Mouse (Mus musculus) large intestine, adult 2 months (tissue): Measurements from ENCODE around the gene Lin7a. TPM values are rescaled to one million over a fixed set of nuclear protein-coding genes. Genes with fewer than 3 reads are reported as not detected.

ENCODE experiments used
- DNase-seq: peaks from one replicate; pipeline ENCODE4 v3.0.0-alpha.2; 2012; ENCODE audit warnings: low read depth, low spot score
- WGBS: fragments of 180-500 bp; shearing (Covaris S2); methylation state at CpG from one replicate; pipeline ENCODE4 v1.1.7; 2018; 5-methylcytosine and 5-hydroxymethylcytosine counted together
- polyA plus RNA-seq: library from polyadenylated mRNA; depleted of rRNA; stranded (reverse); fragments of >200 nt; gene quantifications from 2 replicates; pipeline ENCODE4 v1.2.3, GENCODE M21; 2012

The Lin7a gene
- polyA plus RNA-seq, 1 experiment, result 0.16 TPM

DNA sequence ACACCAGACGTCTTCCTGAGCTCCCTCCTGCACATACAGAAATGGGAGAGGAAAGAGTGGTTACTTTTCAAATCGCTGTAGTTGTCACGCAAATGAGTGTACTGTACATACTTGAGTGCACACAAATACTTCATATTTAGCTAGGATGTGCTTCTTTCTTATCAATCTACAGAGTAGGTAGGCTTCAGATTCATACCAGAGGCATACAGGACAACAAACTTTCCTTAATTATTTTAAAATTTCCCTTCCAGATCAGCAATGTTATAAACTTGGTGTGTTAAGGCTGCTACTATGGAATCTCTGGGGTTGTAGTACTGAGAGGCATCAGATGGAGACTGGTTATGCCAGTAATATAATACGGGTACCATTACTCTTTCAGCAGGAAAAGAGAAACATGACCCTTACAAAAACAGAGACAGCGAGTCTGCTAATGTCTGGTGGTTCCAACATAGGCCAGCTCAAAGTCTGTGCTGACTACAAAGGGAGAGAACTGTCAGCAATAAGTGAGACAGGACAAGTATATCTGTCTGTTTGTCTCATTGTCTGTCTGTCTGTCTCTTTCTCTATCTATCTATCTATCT, 21.8 kb upstream of the Lin7a start:
- DNase-seq, result no peak
- WGBS, result 75% methylated on average over 5 of the region's 5 CpGs

DNA sequence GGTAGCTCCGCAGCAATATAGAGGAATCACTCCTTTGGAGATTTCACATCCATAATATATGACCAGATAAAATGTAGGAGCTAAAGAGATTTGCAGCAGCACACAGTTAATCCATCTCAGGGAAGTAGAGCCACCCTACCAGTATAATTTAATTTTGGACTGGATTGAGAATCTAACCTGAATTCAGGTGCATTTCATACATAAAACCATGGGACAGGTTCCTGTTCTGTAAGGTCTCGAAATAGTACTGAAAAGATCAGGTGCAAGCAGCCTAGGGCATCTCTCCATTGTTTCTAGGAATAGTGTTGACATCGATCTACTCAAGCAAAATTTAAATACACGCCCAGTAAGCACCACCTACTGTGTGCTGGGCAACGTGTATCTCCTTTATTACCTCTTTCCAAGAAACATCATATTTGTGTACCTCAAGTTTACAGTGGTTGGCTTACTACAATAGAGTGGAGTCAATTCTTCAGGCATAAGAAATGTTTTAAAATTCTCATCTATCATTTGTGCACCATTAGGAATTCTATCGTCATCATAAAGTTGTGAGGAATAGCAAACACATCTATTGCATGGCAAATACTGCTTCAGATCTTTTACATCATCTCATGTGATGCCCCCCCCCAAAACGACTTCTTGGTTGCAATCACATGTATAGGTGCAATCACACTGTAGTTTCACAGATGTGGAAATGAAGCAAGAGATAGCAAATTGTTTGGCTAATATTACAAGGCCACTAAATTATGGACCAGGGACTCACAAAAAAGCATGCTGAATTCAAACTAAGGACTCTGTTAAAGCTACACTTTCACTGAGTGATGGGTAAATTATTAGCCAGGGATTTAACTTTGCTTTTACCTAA, 20.9 kb upstream of the Lin7a start:
- no peak for DNase-seq
- WGBS, result 68% methylated on average over 7 of the region's 7 CpGs

DNA sequence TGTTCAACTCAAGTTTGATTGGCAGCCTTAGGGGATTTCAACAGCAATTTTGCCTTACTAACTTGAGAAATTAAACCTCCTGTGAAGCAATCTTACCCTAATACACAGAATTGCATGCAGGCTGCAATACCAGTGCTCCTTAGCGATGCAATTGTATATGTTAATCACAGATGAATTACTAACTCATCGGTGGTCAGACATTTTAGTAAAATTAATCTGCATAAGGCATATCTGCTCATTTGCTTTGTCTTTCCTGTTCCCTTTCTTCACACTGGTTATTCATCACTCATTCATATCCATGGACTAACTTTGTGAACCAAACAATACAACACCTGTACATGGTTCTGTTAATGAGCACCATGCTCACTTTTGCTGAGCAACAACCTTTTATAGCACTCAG, 20.2 kb upstream of the Lin7a start:
- 80% methylated on average over 2 of the region's 2 CpGs for WGBS
- no peak for DNase-seq

DNA sequence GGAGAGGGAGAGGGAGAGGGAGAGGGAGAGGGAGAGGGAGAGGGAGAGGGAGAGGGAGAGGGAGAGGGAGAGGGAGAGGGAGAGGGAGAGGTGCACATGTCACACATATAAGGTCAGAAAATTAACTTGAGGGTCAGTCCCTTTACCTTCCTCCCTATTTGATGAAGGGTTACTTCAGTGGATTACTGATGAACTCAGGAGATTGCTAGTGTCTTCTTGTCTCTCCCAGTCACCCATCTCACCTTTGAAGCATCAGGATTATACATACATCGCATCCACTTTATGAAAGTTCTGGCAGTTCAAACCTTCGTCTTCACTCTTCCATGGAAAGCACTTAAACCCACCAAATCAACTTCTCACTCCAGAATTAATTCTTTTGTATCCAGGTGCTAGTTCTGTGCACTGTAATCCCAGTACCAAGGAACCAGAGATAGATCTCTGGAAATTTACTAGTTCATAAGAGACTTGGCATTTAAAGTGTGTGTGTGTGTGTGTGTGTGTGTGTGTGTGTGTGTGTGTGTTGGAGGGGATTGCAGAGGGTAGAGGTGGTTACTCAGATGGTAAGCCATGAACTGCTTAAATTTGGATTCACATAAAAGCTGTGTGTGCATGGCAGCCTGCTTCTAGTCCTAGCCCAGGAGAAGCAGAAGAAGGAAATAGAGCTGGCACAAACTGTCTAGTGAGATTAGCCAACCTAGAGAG, 19.5 kb upstream of the Lin7a start:
- 83% methylated on average over 2 of the region's 2 CpGs for WGBS
- no peak for DNase-seq

DNA sequence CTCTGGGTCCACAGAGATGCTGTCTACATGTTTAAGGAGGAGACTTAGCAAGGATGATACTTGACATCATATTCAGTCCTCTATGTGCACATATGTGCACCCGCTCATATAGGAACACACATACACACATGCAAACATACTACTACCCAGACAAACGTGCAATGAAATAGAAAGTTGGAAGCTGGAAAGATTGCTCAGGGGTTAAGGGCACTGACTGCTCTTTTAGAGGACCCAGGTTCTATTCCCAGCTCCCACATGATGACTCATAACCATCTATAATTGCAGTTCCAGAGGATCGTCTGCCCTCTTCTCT, 19.0 kb upstream of the Lin7a start:
- DNase-seq, result no peak
- WGBS, result 75% methylated on average over 3 of the region's 3 CpGs

DNA sequence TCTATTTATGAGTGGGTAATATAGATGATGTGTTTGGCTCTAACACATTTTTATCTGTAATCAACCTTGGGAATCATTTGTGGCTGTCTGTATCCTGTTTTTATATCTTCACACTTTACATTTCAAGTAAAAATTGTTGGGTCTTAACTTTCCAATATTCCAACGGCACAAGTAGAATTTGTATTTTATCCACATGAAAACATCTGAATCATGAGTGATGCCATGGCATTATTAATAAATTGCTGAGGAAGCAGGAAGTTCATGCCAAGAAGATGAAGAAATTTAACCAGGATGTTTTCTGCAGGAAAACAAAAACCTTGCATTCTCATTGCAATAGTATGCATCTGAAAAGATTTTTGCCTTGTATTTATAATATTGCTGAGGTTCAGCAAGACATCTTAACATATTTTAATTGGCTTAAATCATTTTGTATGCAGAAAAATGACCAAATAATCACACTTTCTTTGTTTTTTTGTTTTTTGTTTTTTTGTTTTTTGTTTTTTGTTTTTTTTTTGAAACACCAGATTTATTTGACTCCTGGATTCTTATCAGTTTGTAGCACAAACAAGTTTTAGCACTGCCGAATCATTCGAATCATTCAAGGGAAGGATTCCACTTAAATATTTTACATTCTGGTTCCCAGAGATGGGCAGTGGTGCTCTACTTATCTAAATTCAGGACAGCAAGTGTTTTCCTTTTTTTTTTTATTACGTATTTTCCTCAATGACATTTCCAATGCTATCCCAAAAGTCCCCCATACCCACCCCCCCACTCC, 18.1 kb upstream of the Lin7a start:
- 90% methylated on average over 4 of the region's 4 CpGs for WGBS

DNA sequence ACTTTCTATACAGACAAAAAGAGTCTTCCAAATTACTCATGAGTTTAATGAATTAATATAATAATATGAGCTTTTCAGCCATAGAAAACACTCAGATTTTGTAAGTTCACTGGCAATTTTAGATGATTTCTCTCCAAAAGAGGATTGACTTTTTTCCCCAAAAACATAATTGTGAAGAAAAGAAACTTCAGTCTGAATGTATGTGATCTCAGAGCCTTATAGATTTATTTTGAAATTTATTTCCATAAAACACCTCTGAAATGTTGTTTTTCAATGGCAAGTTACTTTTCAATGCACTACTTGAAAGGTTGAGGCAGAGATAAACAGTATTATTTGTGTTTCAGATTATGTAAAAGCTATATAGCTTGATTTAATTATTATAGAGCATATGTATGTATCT, 16.8 kb upstream of the Lin7a start:
- no peak for DNase-seq

More for the DNA sequence above, 18.1 kb upstream of the Lin7a start:
- DNase-seq, result no peak

DNA sequence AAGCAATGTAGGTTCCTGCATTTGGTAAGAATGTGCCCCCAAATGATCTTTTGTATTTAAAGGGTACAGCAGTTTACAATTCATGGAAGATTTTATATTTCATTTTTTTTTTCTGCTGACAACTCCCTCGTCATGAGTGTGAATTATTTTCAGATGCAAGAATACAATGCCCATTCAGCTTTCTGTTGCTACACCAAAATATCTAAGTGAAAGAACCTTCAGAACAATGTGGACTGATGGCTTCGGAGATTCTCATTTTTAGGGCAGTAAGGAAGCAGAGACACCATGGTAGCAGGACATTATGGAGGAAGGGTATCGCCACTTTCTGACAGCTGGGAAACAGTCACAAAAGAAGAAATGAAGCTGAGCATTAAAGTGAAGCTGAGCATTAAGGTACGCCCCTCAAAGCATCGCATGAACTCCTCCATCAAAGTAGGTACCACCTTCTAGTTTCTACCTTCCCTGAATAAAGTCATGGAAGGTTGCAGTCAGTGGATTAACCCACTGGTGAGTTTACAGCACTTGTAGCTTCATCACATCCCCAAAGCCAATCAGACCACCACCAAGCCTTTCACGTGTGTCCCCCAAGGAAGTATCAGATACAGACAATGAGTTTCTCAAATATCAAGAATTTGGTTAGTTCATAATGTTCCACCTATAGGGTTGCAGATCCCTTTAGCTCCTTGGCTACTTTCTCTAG, 16.0 kb upstream of the Lin7a start:
- no peak for DNase-seq
- 89% methylated on average over 6 of the region's 6 CpGs for WGBS

DNA sequence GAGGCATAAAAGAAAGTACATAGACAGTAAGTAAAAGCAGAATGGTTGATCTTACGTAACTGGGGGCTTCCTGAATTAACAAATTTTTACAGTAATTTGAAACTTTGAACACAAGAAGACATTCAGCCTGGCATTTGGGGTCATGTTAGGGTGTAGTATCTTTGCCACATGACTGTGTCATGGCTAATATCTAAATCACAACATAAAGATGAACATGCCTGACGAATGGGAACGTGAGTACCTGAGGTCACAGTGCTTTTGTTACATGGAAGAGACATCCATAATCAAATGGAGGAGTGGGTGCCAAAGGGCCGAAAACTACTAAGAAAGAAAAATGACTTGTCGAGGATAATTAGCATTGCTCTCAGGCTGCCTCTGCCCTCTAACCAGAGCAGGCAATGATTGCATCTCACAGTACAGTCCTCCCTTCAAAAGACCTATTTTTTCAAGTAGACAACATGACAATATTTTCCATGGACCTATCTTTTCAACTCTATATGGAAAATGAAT, 15.0 kb upstream of the Lin7a start:
- no peak for DNase-seq
- 81% methylated on average over 5 of the region's 5 CpGs for WGBS

DNA sequence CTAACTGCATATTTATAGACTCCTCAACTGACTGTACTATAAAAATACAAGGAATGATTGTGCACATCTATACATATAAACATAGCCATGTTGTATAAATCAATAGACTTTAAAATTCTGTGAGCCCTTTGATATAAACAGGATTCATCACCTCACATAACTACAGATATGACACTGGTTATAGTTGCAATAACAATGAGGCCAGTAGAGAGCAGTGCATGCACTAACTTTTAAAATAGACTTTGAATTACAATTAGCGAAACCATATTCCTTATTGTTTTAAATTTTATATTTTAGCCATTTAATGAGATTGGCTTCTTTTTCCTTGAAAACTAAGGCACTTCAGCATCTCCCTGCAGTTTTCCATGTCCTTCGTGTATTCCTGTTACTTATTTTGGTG, 11.1 kb upstream of the Lin7a start:
- WGBS, result 76% methylated on average over 2 of the region's 2 CpGs
- no peak for DNase-seq

DNA sequence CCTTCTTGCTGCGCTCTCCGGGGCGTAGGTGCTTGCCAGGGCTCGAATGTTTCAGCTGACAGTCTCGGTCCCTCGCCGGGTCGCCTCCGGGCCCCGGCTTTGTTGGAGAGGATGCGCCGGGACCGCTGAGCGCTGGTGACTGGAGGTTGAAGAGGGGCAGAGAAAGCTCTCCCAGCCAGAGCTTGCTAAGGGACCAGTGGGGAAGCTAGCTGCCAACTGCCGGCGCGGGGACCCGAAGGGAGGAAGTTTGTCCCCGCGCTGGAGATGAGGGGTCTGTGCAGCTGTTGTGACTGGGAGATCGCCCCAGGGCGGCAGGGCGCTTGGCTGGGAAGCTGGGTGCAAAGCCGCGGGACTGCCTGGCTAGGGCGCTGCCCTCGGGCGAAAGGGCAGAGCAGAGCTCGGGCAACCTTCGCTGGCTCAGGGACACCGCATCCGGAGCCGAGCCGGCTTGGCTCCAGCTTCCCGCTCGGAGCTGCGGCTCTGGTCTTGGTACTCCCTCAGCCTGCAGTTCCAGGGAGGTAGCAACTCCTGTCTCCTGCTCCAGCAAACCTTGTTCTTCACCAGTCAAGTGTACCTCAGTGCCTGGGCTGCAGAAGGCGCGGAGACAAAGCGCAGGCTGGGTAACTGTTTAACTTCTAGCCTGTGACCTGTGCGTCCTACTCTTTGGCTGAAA, 781 bp downstream of the Lin7a start:
- WGBS, result 2% methylated on average over 41 of the region's 41 CpGs
- no peak for DNase-seq

DNA sequence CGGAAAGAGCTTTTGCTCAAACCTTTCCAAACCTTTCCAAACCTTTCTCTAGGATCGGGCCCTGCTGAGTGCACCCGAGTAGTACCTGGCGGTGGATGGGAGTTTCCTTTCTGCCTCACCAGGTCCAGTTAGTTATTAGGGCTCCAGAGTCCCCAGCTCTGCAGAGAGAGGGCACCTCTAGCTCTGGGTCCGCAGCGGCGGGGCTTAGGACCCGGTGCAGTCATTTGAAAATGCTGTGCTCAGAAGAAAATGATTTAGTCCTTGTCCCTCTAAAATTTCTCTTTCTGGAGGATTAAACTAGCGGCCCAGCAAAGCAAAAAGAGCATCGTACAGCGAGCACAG, 1.3 kb downstream of the Lin7a start:
- 15% methylated on average over 11 of the region's 11 CpGs for WGBS
- no peak for DNase-seq

DNA sequence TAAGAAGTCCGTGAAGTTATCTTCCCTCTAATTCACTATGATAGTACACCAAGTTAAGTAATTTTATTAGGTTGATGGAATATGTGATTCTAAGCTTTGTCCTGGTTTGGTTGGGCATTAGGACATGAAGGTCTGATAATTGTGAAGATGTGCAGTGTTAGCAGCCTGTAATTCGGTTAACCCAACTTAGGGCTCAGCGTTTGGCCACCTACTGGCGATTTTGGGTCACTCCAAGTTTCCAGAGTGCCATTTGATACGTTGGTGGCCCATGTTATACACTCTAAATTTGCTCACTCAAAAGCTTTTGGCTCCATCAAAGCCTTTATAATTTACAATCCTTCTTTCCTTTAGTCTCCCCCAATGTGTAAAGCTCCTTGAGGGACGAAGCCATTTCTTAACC, 2.4 kb downstream of the Lin7a start:
- no peak for DNase-seq
- WGBS, result 64% methylated on average over 6 of the region's 6 CpGs

DNA sequence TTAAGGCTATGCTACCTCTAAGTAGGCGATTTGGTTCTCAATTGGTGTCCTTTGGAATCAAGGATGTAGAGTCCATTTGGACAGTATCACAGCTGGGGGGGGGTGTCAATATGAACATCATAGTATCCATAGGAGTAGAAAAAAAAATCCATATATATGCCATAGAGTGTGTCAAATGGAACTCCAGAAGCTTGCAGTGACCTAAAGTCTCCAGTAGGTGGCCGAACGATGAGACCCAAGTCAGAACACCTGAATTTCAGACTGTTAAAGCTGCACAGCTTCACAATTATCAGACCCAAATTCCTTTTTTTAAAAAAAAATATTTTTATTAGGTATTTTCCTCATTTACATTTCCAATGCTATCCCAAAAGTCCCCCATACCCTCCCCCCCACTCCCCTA, 3.3 kb downstream of the Lin7a start:
- DNase-seq, result no peak
- WGBS, result 47% methylated on average over 3 of the region's 3 CpGs

DNA sequence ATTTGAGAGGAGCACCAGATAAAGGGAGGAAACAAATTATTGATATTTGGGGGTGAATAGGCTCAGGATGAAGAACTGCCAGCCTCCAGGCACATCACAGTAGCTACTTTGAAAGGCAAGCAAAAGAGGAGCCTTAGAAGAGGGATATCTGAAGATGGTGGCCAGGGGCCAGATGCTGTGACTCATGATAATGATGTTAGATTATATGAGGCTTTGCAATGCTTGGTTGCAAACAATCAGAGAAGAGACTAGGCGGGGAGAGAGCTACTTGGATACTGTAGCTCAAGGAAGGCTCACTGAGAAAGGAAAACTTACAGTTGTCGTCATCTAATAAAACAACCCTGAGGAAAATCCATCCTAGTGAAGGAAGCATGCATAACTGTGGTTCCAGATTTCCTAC, 5.2 kb downstream of the Lin7a start:
- 38% methylated on average over 2 of the region's 2 CpGs for WGBS

DNA sequence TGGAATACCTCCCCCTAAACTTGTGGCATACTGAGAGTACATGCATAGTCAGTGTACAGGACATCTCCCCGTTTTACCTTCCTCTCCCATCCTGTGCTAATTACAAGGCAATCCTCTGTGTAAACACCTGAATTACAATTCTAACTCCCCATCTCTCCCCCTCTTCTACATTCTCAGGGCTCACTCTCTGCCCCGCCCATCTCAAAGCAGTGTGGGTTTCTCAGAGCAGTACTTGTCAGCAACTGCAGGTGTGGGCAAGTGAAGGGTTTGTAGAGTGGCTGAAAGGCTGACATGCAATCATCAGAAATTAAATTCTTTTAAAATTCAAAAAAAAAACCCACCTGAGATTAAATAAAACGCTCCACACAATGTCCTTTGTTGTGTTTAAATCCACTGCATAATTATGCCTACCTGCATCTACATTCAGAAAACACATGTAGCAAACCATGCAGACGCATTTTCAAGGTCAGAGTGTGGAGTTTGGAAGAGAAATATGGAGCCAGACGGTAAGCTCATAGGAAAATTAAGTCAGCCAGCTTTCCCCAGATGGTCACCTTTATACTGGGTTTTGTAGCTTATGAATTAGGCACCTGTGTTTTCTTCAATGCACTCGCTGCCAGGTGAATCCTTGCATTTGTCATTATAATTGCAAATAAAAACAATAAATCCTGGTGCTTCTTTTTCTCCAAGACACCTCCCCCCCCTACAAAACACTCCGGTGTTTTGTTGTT, 22.6 kb downstream of the Lin7a start:
- no peak for DNase-seq
- WGBS, result 51% methylated on average over 7 of the region's 7 CpGs

More for the DNA sequence above, 5.2 kb downstream of the Lin7a start:
- no peak for DNase-seq

DNA sequence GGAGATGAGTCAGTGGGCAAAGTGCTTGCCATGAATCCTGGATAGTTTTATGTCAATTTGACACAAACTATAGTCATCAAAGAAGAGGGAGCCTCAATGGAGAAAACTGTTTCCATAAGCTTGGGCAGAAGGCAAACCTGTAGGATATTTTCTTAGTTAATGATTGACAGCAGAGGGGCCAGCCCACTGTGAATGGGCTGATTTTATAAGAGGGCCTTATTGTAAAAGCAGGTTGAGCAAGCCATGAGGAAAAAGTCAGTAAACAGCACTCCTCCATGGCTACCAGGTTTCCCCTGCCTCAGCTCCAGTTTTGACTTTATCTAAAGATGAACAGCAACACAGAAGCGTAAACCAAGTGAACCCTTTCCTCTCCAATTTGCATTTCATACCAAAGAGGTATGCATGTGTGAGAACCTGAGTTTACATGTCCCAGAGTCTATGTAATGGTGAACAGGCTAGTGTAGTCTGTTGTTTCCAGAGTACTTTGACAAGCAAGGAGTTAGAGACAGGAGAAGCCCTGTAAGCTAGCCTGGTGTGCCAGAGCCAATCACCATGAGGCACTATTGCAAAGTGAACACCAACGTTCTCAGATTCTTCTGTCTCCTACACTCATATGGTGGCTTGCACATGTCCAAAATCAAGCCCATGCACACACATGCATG, 29.2 kb downstream of the Lin7a start:
- DNase-seq, result peak; percentile 38
- 21% methylated on average over 2 of the region's 2 CpGs for WGBS

DNA sequence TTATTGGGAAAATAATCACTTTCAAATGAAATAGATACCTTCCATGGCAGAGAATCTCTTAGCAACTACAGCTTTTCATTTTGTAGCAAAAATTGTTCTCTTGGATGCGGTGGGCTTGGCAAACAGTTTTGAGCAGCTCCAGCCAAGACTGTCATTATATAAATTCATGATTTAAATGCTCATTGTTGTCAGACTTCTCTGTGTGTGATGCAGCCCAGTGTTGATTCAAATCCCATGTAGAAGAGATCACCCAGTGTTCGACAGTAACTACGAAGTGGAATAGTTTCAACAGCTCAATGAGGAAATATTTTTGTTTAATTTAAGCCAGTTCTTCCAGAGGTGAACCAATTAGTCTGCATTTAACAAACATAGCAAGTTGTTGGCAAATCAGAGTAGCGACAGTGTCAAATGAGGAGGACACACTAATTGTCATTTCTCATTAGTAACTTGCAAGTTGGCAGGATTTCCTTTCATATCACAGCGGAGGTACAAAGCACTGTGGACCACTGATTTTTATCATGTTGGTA, 39.5 kb downstream of the Lin7a start:
- 75% methylated on average over 5 of the region's 5 CpGs for whole genome bisulfite sequencing
- no peak for DNase-seq
